Mouse (Mus musculus) kidney, adult 2 months (tissue): ENCODE measurements at regions not wholly inside any gene's neighbourhood (a gene's known extent, or its start where the extent isn't known, plus 50 kb on each side); places are given as distances from the start of the nearest gene placed in this dataset.

Experiments
- CTCF ChIP-seq: fragments of 200-500 bp; conservative IDR thresholded peaks from 2 replicates; pipeline ENCODE4 v1.5.1; 2011; ENCODE audit warnings: low read depth, mild to moderate bottlenecking, control low read depth, low read length, moderate library complexity, mixed read lengths; ENCODE audit not compliant: insufficient read depth, insufficient read length
- POLR2A ChIP-seq: fragments of 200-500 bp; IDR thresholded peaks from one replicate; pipeline ENCODE4 v1.6.1; 2011; ENCODE audit warnings: low read depth, low read length, control low read depth

DNA sequence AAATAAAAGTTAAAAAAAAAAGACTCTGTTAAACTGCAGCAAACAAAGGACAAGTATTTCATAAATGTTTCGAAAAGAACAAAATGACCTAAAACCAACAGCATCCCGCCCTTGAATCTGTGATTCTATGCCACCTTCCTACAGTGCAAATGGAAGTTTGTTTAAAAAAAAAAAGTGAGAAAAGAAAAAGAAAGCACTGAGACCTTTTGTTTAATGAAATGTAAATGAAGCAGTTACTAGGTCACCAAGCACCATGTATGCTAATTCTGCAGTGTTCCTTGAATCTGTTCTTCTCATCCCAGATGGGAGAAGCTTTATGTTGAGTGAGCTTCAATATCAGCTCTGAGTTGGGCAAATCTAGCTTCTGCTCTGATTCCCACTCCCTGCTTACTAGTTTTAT lies 64.8 kb downstream of the Dnajb9 start:
- TF ChIP-seq CTCF (no peak), POLR2A (no peak)
